Mouse (Mus musculus): ENCODE measurements at regions not wholly inside any gene's neighbourhood (a gene's known extent, or its start where the extent isn't known, plus 50 kb on each side); places are given as distances from the start of the nearest gene placed in this dataset.
A peak's percentile ranks its signal among the peaks of the same experiment; 100 is the strongest.
"Not testable (repeated sequence)": the region's sequence is repeated elsewhere in the genome, so short reads cannot be mapped to it uniquely, and the experiment has no call there.

DNA sequence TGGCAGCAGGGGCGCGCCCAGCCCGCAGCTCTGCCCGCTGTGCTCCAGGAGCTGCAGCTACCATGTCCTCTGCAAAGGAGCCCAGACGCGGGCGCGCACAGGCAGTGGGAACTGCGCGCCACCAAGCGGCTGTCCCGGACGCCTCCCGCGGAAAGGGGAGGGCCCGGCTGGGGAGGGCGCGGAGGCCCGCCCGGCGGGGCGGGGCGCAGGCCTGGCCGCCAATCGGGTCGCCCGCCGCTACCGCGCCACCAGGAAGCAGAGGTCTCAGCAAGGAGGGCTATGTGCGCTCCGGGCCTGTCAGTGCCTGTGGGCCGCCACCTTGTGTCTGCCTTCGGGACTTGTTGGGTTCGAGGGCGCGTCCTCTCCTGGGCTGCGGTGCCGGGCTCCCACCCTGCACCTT is 367.0 kb upstream of the Ywhaq start:
- DNase-seq (ENCODE audit: extremely low spot score in 1 of 2, low spot score in 2 of 2): peak in 1 of 2 experiments; percentile 29
- intact Hi-C loops (cut with DNase I): not testable (repeated sequence)

DNA sequence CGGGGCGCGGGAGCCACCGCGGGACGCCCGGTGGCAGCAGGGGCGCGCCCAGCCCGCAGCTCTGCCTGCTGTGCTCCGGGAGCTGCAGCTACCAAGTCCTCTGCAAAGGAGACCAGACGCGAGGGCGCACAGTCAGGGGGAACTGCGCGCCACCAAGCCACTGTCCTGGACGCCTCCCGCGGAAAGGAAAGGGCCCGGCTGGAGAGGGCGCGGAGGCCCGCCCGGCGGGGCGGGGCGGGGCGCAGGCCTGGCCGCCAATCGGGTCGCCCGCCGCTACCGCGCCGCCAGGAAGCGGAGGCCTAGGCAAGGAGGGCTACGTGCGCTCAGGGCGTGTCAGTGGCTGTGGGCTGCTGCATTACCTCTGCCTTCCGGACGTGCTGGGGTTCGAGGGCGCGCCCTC is 361.3 kb upstream of the Ywhaq start:
- not testable (repeated sequence) for DNase-seq (ENCODE audit: extremely low spot score in 1 of 2, low spot score in 2 of 2)

DNA sequence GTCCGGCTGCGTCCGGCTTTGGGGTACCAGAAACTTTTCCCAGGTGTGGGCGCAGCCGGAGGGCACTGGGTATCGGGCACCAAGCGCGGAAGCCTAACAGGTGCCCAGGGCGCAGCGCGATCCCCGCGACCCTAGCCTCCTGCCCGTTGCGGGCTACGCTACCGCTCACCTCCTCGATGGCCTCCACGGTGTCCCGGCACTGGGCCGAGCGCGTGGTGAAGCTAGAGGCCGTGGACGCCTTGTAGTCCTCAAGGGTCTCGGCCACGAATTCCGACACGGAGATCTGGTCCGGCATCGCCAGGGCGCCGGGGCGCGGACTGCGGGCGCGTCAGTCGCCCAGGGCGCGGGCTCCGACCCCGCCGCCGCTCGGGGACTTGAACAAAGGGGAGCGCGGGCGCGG is 360.9 kb upstream of the Ywhaq start:
- peak in 1 of 2 experiments; percentile 26 for DNase-seq (ENCODE audit: extremely low spot score in 1 of 2, low spot score in 2 of 2)

More for the DNA sequence above, 361.3 kb upstream of the Ywhaq start:
- intact Hi-C loops (cut with DNase I): not testable (repeated sequence)

DNA sequence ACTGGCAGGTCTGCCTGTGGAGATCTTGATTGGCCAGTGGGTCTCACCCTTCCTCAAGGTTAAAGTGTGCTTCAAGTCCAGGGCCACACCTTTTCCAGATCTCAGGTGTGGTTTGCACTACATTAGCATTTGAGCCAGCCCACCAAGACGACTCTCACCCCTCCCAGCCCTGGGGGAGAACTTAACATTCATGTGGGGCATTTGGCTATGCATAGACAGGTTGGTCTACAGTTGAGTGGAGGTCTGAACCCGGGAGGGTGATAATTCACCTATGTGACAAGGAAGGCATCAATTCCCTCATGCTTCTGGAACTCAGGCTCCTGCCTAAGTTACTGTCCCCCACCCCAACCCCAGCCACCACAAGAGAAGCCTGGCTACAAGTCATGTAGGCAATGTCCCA is 350.3 kb upstream of the Ywhaq start:
- DNase-seq (ENCODE audit: extremely low spot score in 1 of 2, low spot score in 2 of 2); intact Hi-C loops (cut with DNase I): not testable (repeated sequence)

More for the DNA sequence above, 360.9 kb upstream of the Ywhaq start:
- intact Hi-C loops (cut with DNase I): not testable (repeated sequence)

All from left cerebral cortex, postnatal 10 days (tissue).